Mouse (Mus musculus) brain, embryonic 14.5 days (tissue): ENCODE results near the gene Gm10300. TPM values are rescaled to one million over a fixed set of nuclear protein-coding genes. Genes with fewer than 3 reads are reported as not detected.

Source experiments
- DNase-seq: peaks from one replicate; pipeline ENCODE4 v3.0.0-alpha.2; 2011; ENCODE audit warnings: low read depth
- CTCF ChIP-seq: fragments of 200-500 bp; IDR thresholded peaks from 2 replicates; pipeline ENCODE4 v1.5.1; 2012; ENCODE audit warnings: inconsistent platforms, mild to moderate bottlenecking, moderate library complexity, borderline replicate concordance; ENCODE audit not compliant: insufficient read depth, insufficient read length; ENCODE audit errors: extremely low read depth
- POLR2A ChIP-seq: fragments of 200-500 bp; IDR thresholded peaks from 2 replicates; pipeline ENCODE4 v1.6.1; 2012; ENCODE audit warnings: mild to moderate bottlenecking, inconsistent platforms, borderline replicate concordance; ENCODE audit not compliant: poor library complexity, insufficient read depth, insufficient read length, severe bottlenecking; ENCODE audit errors: extremely low read depth
- polyA plus RNA-seq: library from polyadenylated mRNA; depleted of rRNA; stranded (reverse); fragments of >200 nt; gene quantifications from 2 replicates; pipeline ENCODE4 v1.2.3, GENCODE M21; 2012; rRNA removed

The Gm10300 gene
- not detected in 2 replicates for polyA plus RNA-seq

DNA sequence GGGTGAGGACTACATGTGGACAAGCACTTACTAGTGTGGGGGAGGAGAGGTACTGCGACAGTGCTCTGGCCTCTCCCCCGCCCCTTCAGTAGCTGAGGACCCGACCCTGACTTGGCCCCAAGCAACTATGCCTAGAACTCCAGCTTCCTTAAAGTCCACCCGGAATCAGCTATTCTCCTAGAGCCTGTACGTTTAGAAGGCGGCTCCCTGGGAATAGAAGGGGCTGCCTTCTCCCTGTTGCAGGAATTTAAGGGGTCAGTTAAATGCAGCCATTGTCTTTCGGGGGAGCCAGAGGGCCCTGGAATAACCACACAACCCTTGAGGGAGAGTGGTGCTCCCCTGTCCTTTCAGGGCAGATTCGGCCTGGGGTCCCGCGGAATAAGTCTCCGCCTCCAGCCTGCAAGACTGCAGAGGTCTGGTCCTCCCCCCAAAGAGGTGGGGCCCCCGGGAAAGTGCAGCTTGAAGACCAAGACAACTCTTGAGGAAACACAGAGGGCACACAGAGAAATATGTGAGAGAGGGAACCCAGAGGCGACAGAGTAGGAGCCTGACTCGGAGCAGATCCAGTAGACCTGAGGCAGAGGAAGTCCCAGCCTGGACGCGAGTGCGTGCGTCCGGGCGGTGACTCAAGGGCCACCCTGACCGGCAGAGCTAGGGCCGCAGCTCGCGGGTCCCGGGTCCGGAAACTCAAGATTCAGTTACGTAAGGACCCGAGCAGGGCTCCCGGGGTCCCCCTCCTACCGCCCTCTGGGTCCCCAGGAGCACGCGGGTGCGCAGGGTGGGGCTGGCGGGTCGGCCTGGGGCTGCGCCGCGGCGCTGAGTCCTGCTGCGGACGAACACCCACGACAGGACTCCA is at the start of gene Gm10300:
Gene Gm10300 (plus strand): TSS at position 621 of the 856 bp plus-strand sequence.
- peak; percentile 11 for DNase-seq
- TF ChIP-seq POLR2A: no peak
- TF ChIP-seq CTCF: no peak

- DNase-seq: no peak
- no peak for TF ChIP-seq CTCF
- TF ChIP-seq POLR2A: no peak
These were observed 49.2 kb upstream of the Gm10300 start for GRCm38 (mm10) chr4:132025264-132025663.

DNA sequence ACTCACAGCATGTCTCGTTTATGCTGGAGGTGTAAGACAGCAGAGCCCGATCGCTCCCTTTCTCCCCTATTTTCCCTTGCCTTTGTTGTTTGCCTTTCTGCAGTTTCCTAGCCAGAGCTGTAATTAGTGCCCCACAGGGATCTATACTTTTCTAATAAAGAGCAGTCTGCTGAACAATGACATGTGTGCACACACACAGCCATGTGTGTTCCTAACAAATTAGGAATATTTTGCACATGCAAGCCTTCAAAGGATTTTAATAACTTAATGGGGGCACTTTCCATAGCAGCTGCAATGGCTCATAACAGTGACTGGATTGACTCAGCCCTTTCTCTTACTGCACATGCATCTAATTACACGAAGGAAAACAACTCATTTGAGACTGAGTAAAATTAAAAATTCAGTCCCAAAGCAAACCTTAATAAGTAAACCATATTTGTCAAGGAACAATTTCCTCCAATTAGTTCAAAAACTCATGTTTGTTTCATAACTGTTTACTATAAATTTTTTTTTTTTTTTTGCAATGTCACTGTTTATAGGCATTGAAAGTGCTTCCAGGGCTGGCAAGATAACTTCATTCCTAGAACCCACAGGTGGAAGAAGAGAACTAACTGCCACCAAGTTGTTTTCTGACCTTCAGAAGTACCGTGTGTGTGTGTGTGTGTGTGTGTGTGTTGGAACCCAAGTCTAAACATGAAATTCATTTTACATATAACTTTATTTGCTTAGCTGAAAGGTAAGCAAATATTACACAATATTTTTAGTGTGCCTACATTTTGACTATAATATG is 48.6 kb upstream of the Gm10300 start:
- TF ChIP-seq POLR2A (no peak), CTCF (no peak)
- DNase-seq: peak; percentile 91

DNA sequence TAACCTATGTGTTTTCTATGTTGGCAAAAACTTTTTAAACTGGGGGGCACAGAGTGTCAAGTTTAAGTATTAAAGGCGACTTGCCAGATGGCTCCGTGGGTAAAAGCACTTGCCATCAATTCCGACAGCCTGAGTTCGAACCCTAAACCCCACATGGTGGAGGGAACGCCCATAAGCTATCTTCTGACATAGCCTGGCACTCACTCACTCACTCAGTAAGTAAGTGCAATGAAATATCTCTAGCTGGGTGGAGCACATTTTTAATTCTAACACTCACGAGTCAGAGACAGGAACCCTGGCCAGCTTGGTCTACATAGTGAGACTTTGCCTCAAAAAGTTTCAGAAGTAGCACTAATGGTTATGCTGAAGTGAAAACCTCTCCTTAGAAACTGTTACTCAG is 47.3 kb upstream of the Gm10300 start:
- TF ChIP-seq CTCF (no peak), POLR2A (no peak)
- no peak for DNase-seq

- TF ChIP-seq CTCF (no peak), POLR2A (no peak)
- DNase-seq: no peak
These were observed 46.7 kb upstream of the Gm10300 start for GRCm38 (mm10) chr4:132027806-132028205.

DNA sequence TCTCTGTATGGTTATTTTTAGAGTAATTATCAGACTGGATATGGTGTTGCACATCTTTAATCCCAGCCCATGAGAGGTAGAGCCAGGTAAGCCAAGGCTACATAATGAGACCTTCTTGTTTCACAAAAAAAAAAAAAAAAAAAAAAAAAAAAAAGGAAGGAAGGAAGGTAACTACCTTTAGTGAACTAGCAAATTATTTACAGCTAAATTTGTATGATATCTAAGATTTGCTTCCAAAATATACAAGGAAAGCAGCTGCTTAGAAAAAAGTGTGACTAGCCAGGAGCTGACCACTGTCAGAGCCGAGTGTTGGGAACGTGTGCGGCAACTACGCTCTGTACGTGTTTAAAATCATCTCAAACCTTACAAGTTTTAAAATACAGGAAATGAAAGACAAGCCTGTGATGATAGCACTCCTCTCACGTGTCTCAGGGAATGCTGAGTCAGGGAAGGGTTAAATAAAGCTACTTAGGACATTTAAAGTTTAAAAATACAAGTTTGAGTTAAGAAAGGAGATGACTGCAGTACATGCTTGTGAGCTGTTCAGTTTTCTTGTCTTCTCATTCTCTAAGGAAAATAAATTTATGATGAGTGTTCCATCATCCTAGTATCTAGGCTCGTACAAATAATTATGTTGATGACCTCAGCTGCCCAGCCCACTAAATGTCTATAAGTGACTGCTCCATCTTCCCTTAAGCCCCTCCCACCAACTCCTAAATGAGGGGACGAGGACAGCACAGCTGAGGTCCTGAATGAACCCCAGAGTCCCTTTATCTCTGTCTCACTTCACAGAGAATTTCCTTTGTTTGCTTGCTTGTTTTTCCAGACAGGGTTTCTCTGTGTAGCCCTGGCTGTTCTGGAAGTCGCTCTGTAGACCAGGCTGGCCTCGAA is 44.4 kb upstream of the Gm10300 start:
- TF ChIP-seq POLR2A (no peak), CTCF (no peak)
- DNase-seq: no peak

GRCm38 (mm10) chr4:132033183-132033582 is 41.3 kb upstream of the Gm10300 start:
- no peak for DNase-seq
- TF ChIP-seq CTCF (peak; percentile 8; the same call in 1 of the 2 replicates), POLR2A (no peak)

- TF ChIP-seq POLR2A: no peak
- TF ChIP-seq CTCF: no peak
- peak; percentile 93 for DNase-seq
These were observed 40.3 kb upstream of the Gm10300 start for GRCm38 (mm10) chr4:132034242-132034641.

DNA sequence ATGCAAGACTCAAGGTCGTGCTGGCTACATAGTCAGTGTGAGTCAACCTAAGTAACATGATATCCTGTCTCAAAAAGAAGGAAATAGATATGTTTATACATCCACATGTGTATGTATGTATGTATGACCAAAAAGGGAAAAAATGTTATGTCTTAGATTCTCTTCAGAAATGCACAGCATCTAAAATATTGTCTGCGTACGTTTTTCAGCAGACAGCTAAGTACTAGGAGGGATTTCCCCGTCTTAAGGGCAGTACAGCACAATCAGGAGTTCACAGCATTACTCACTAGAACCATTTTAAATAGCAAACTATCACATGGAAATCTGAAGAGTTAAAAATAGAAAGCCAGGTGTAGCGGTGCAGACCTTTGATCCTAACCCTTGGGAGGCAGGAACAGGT is 37.4 kb upstream of the Gm10300 start:
- no peak for DNase-seq
- TF ChIP-seq CTCF (no peak), POLR2A (no peak)

DNA sequence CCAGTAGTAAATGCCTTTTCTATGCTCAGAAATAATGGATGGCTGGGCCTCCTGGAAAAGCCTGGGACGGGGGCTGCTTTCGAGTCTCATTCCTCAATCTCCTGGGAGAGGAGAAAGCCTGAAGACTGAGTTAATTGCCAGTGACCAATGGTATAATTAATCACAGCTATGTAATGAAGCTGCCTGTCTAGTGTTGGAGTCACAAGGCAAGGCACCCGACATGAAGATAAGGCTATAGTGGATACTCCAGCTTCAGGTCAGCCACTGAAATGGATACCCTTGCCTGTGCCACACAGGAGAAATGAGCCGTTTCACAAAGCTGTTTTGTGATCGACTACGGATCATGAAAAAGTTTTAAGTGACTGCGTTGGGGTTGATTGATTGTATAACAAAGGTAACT is 36.5 kb upstream of the Gm10300 start:
- DNase-seq: peak; percentile 22
- TF ChIP-seq POLR2A (no peak), CTCF (no peak)

GRCm38 (mm10) chr4:132038809-132039208 is 35.7 kb upstream of the Gm10300 start:
- DNase-seq: no peak
- no peak for TF ChIP-seq CTCF
- TF ChIP-seq POLR2A: no peak

DNA sequence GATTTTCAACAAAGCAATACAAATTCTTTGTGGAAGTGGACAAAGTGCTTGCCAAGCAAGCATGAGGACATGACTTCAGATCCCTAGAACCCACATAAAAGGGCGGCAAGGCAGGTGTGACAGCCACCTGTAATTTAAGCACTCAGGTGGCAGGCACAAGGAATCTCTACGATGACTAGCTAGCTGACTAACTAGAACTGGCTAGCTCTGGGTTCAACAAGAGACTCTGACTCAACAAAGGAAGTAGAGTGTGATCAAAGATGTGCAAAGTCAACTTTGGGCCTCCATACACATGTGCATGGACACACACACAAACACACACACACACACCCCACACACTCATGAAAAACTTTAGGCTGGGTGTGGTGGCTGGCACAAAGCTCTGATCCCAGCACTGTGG is 35.0 kb upstream of the Gm10300 start:
- DNase-seq: no peak
- no peak for TF ChIP-seq CTCF
- TF ChIP-seq POLR2A: no peak
